16 mouse cellular contexts compared by ENCODE assay signal in the genomic region with DNA sequence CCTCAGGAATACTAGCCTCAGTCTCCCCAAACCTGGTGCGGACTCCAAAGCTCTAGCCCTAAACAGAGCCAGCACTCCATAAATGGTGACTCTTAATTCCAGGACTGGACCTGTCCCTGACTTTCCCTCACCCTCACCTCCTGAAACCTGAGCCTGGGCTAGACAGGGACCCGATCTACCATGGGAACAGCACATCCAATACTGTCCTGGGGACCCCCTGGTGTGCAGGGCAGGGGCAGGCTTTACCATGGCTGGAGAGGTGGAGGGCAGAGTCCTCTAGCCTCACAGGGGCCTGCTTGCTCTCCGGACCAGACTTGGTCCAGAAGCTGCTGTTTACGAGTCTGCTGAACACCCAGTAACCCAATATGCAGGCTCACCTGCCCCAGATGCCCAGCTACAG.
"Had no signal": no experiment of that assay in that cellular context is flagged by ENCODE, and none has a peak within 500 bp of the region (broad histone marks: within the 10 kb centered on the region; RNA-seq: fewer than 3 reads in every experiment).

No protein-coding gene starts in this region.

- H3K4me3 ChIP-seq: midbrain, embryonic 10.5 days; midbrain, embryonic 12.5 days; myocyte; neural tube, embryonic 13.5 days; neural tube, embryonic 15.5 days; stomach, embryonic 15.5 days had no signal

- H3K4me1 ChIP-seq: stomach, embryonic 15.5 days had no signal

- H3K9ac ChIP-seq: lung, embryonic 14.5 days; midbrain, embryonic 12.5 days; neural tube, embryonic 13.5 days; neural tube, embryonic 15.5 days; stomach, embryonic 15.5 days had no signal

- H3K27ac ChIP-seq: midbrain, embryonic 10.5 days; midbrain, embryonic 12.5 days; neural tube, embryonic 13.5 days; neural tube, embryonic 15.5 days; stomach, embryonic 15.5 days; stomach, postnatal 0 days had no signal

- H3K27me3 ChIP-seq: midbrain, embryonic 12.5 days; neural tube, embryonic 13.5 days; neural tube, embryonic 15.5 days; stomach, embryonic 15.5 days had no signal

- ATAC-seq: midbrain, embryonic 16.5 days had no signal

- H3K36me3 ChIP-seq: midbrain, embryonic 10.5 days; midbrain, embryonic 12.5 days; neural tube, embryonic 13.5 days; neural tube, embryonic 15.5 days; stomach, embryonic 15.5 days had no signal

- H3K9me3 ChIP-seq: midbrain, embryonic 10.5 days; midbrain, embryonic 12.5 days; neural tube, embryonic 13.5 days; neural tube, embryonic 15.5 days; stomach, embryonic 15.5 days had no signal

- DNase-seq: lung, adult 18-20 months; lung, embryonic 14.5 days; lung, postnatal 10 days; lung, postnatal 4 days; midbrain, embryonic 14.5 days; right cerebral cortex, postnatal 14 days; thymus, adult 2 months; thymus, postnatal 4 days had no signal

- H3K4me2 ChIP-seq: lung, embryonic 14.5 days; midbrain, embryonic 12.5 days; neural tube, embryonic 13.5 days; neural tube, embryonic 15.5 days; stomach, embryonic 15.5 days had no signal
